Mouse (Mus musculus) myocyte (in vitro differentiated cells): Measurements from ENCODE around the gene Parp8.

Experiments
- CEBPB ChIP-seq: IDR thresholded peaks from 2 replicates; pipeline ENCODE4 v1.6.1; 2011; ENCODE audit warnings: mild to moderate bottlenecking, moderate library complexity; ENCODE audit not compliant: poor library complexity, insufficient read depth, severe bottlenecking
- E2F4 ChIP-seq: IDR thresholded peaks from one replicate; pipeline ENCODE4 v1.6.1; 2011; ENCODE audit warnings: mild to moderate bottlenecking, control low read depth, moderate library complexity; ENCODE audit not compliant: insufficient read depth
- MAX ChIP-seq: IDR thresholded peaks from one replicate; pipeline ENCODE4 v1.6.1; 2011; ENCODE audit warnings: low read depth, mild to moderate bottlenecking, control low read depth
- MYOD1 ChIP-seq, 3 experiments: IDR thresholded peaks; one replicate each; pipeline ENCODE4 v1.6.1; 2011; ENCODE audit warnings: control low read depth in 2 of 3, low read depth in 2 of 3, mild to moderate bottlenecking in 2 of 3, moderate library complexity in 1 of 3; ENCODE audit not compliant: insufficient read length in 2 of 3, control insufficient read depth in 1 of 3
- POLR2A ChIP-seq: IDR thresholded peaks from one replicate; pipeline ENCODE4 v1.6.1; 2011; ENCODE audit warnings: low read depth, mild to moderate bottlenecking, control low read depth, moderate library complexity; ENCODE audit not compliant: insufficient read length
- POLR2AphosphoS2 ChIP-seq: IDR thresholded peaks from one replicate; pipeline ENCODE4 v1.6.1; 2011; ENCODE audit warnings: low read depth, control low read depth; ENCODE audit not compliant: insufficient read length
- TCF12 ChIP-seq: IDR thresholded peaks from one replicate; pipeline ENCODE4 v1.6.1; 2011; ENCODE audit warnings: mild to moderate bottlenecking, control low read depth; ENCODE audit not compliant: poor library complexity, insufficient read depth, severe bottlenecking
- TCF3 ChIP-seq: IDR thresholded peaks from one replicate; pipeline ENCODE4 v1.6.1; 2011; ENCODE audit warnings: low read depth, control low read depth; ENCODE audit not compliant: insufficient read length
- USF1 ChIP-seq: IDR thresholded peaks from one replicate; pipeline ENCODE4 v1.6.1; 2011; ENCODE audit warnings: low read depth, mild to moderate bottlenecking, control low read depth, moderate library complexity

DNA sequence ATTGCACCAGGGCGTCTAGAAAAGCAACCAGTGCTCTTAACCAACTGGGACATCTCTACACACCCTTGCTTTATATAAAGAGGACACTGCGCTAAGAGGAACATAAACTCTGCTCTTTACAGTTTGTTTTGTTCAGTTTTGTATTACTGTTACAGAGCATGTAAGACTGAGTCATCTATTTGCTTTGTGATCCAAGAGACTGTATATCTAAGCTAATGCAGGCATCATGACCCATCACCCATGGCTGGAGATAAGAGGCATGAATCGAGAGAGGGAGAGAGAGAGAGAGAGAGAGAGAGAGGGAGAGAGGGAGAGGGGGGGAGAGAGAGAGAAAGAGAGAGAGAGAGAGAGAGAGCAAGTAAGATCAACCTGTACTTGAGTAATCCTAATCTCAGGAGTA, 24.8 kb downstream of the Parp8 start:
- TF ChIP-seq POLR2A = no peak
- TF ChIP-seq CEBPB = no peak
- no peak for TF ChIP-seq TCF3
- TF ChIP-seq POLR2AphosphoS2 = no peak
- TF ChIP-seq TCF12 = no peak
- no peak for TF ChIP-seq USF1
- no peak for TF ChIP-seq E2F4
- TF ChIP-seq MAX = no peak
- TF ChIP-seq MYOD1 (IDR thresholded peaks at IDR 0.05; ENCODE audit: control insufficient read depth in 1 of 3, insufficient read length in 2 of 3, low read depth in 2 of 3) = no peak
